Mouse (Mus musculus): ENCODE data around the gene Atf4. TPM values are rescaled to one million over a fixed set of nuclear protein-coding genes. Genes with fewer than 3 reads are reported as not detected.

The Atf4 gene
- total and polyA plus RNA-seq, 3 experiments: 85.1 to 444 (median 351) TPM

GRCm38 (mm10) chr15:80248596-80248995 is 6.4 kb upstream of the Atf4 start:
- no peak for TF ChIP-seq CHD1 (IDR thresholded peaks at IDR 0.05; ENCODE audit: low read depth, low read length)
- no peak for TF ChIP-seq KAT2A (conservative IDR thresholded peaks at IDR 0.05; ENCODE audit: low read depth, low read length)
- no peak for TF ChIP-seq POLR2A (IDR thresholded peaks at IDR 0.05; ENCODE audit: control insufficient read depth in 1 of 2, insufficient read depth in 1 of 2, low read depth in 1 of 2, low read length in 2 of 2, poor library complexity in 1 of 2)
- TF ChIP-seq TAL1 (IDR thresholded peaks at IDR 0.05; ENCODE audit: low read length): no peak
- no peak for TF ChIP-seq ELF1 (IDR thresholded peaks at IDR 0.05; ENCODE audit: low read depth, low read length)
- no peak for TF ChIP-seq ZNF384 (IDR thresholded peaks at IDR 0.05; ENCODE audit: low read depth, low read length)
- TF ChIP-seq JUND (IDR thresholded peaks at IDR 0.05; ENCODE audit: low read depth, low read length): no peak
- no peak for TF ChIP-seq MYB (IDR thresholded peaks at IDR 0.05; ENCODE audit: low read depth, low read length)
- no peak for TF ChIP-seq BHLHE40 (IDR thresholded peaks at IDR 0.05; ENCODE audit: borderline replicate concordance, low read depth, low read length)
- TF ChIP-seq USF2 (IDR thresholded peaks at IDR 0.05; ENCODE audit: borderline replicate concordance in 1 of 2, insufficient read depth in 1 of 2, low read depth in 1 of 2, low read length in 2 of 2): no peak
- TF ChIP-seq MXI1 (IDR thresholded peaks at IDR 0.05; ENCODE audit: low read depth, low read length): no peak
- no peak for TF ChIP-seq SMC3 (IDR thresholded peaks at IDR 0.05; ENCODE audit: low read depth, low read length)
- TF ChIP-seq RAD21 (IDR thresholded peaks at IDR 0.05; ENCODE audit: low read depth, low read length): no peak
- TF ChIP-seq SIN3A (IDR thresholded peaks at IDR 0.05; ENCODE audit: low read length): no peak
- Histone ChIP-seq H3K4me1 (ENCODE audit: control insufficient read depth in 1 of 2, insufficient read depth in 2 of 2, low read length in 2 of 2) (peaks cover 6 to 17% of the 10 kb centered on the region in 2 experiments), H3K27ac (ENCODE audit: control insufficient read depth, low read depth, low read length) (no peak overlapping the region), H3K9ac (ENCODE audit: control insufficient read depth, low read depth, low read length, poor library complexity, severe bottlenecking) (no peak overlapping the region), H3K9me3 (replicated peaks; ENCODE audit: insufficient read depth, low read length) (no peaks in the 10 kb centered on the region), H3K79me2 (ENCODE audit: control insufficient read depth, insufficient read depth, low read length, poor library complexity) (no peaks in the 10 kb centered on the region; the same call in 1 of the 2 replicates), H3K36me3 (ENCODE audit: control insufficient read depth in 1 of 2, insufficient read depth in 2 of 2, low read length in 2 of 2) (peaks cover 9 to 15% of the 10 kb centered on the region in 2 experiments), H3K4me3 (ENCODE audit: control insufficient read depth in 1 of 2, insufficient read depth in 1 of 2, low read depth in 2 of 2, low read length in 2 of 2) (no peak overlapping the region), H3K27me3 (ENCODE audit: control insufficient read depth in 1 of 2, insufficient read depth in 2 of 2, low read length in 2 of 2) (no peaks in the 10 kb centered on the region)
- no peak for DNase-seq (ENCODE audit: low read depth, low spot score)

- TF ChIP-seq RCOR1 (IDR thresholded peaks at IDR 0.05; ENCODE audit: low read depth, low read length) (no peak), MEF2A (IDR thresholded peaks at IDR 0.05; ENCODE audit: extremely low read depth, insufficient replicate concordance, low read depth, low read length, poor library complexity, severe bottlenecking) (no peak), CHD1 (IDR thresholded peaks at IDR 0.05; ENCODE audit: low read depth, low read length) (no peak), E2F4 (IDR thresholded peaks at IDR 0.05; ENCODE audit: borderline replicate concordance, low read depth, low read length) (no peak), JUND (IDR thresholded peaks at IDR 0.05; ENCODE audit: low read depth, low read length) (no peak), ZMIZ1 (IDR thresholded peaks at IDR 0.05; ENCODE audit: low read depth, low read length) (no peak), HCFC1 (IDR thresholded peaks at IDR 0.05; ENCODE audit: low read depth, low read length) (no peak), ETS1 (IDR thresholded peaks at IDR 0.05; ENCODE audit: low read depth, low read length) (no peak), TCF12 (IDR thresholded peaks at IDR 0.05; ENCODE audit: low read depth, low read length) (no peak), POLR2A (IDR thresholded peaks at IDR 0.05; ENCODE audit: control insufficient read depth in 1 of 2, insufficient read depth in 1 of 2, low read depth in 1 of 2, low read length in 2 of 2, poor library complexity in 1 of 2) (no peak), NELFE (IDR thresholded peaks at IDR 0.05; ENCODE audit: low read depth, low read length) (no peak), GATA1 (IDR thresholded peaks at IDR 0.05; ENCODE audit: low read depth, low read length) (no peak), KAT2A (conservative IDR thresholded peaks at IDR 0.05; ENCODE audit: low read depth, low read length) (no peak)
- H3K79me2 ChIP-seq (ENCODE audit: control insufficient read depth, insufficient read depth, low read length, poor library complexity): peaks cover 2% of the 10 kb centered on the region
- H3K36me3 ChIP-seq (ENCODE audit: control insufficient read depth in 1 of 2, insufficient read depth in 2 of 2, low read length in 2 of 2): peaks cover 9 to 15% of the 10 kb centered on the region in 2 experiments
- no peaks in the 10 kb centered on the region for H3K9me3 ChIP-seq (replicated peaks; ENCODE audit: insufficient read depth, low read length)
- no peaks in the 10 kb centered on the region for H3K27me3 ChIP-seq (ENCODE audit: control insufficient read depth in 1 of 2, insufficient read depth in 2 of 2, low read length in 2 of 2)
- H3K4me1 ChIP-seq (ENCODE audit: control insufficient read depth in 1 of 2, insufficient read depth in 2 of 2, low read length in 2 of 2): peaks cover 6 to 17% of the 10 kb centered on the region in 2 experiments
- H3K4me3 ChIP-seq (ENCODE audit: control insufficient read depth in 1 of 2, insufficient read depth in 1 of 2, low read depth in 2 of 2, low read length in 2 of 2): no peak overlapping the region
- no peak for DNase-seq (ENCODE audit: low read depth, low spot score)
- no peak overlapping the region; the same call in 1 of the 2 replicates for H3K27ac ChIP-seq (ENCODE audit: control insufficient read depth, low read depth, low read length)
- no peak overlapping the region for H3K9ac ChIP-seq (ENCODE audit: control insufficient read depth, low read depth, low read length, poor library complexity, severe bottlenecking)
These were observed 5.3 kb upstream of the Atf4 start for GRCm38 (mm10) chr15:80249672-80250071.
